In the genomic region with DNA sequence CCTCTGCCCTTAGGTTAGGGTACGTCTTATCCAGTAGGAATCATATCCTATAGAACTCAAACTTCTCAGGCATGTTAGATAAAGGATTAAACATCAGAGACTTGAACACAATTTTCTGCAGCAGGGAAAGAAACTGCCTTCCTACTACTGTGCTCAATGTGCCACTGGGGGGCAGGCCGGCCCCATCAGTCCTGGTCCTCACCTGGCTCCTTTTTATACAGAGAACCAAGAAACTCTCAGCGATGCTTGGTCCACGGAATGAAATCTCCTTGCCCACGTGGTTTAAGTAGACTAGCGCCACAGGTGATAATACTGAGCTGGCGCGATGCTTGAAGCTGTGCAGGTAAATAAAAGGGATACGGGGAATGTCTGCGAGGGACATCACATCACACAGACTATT, we compare ENCODE assay signal across 15 mouse cellular contexts. TPM values are rescaled to one million over a fixed set of nuclear protein-coding genes. Genes with fewer than 3 reads are reported as not detected.
A peak's percentile ranks its signal among the peaks of the same experiment; 100 is the strongest.
DNase-seq lines count a peak whose midpoint lies in the region; ATAC-seq and TF ChIP-seq lines count a peak whose summit lies in the region.
"Had no signal": no experiment of that assay in that cellular context is flagged by ENCODE, and none has a peak within 500 bp of the region (broad histone marks: within the 10 kb centered on the region; RNA-seq: fewer than 3 reads in every experiment).

No protein-coding gene starts in this region.

- no peak for DNase-seq in forebrain, postnatal 0 days
- DNase-seq in lung, embryonic 14.5 days = no peak
- DNase-seq in lung, postnatal 36 days = no peak
- no peak for DNase-seq in lung, postnatal 4 days
- DNase-seq: layer of hippocampus, postnatal 36 days had no signal

- H3K9me3 ChIP-seq in forebrain, postnatal 0 days (ENCODE audit: low read length) = no peaks in the 10 kb centered on the region
- H3K9me3 ChIP-seq in forebrain, embryonic 13.5 days (replicated peaks) = no peaks in the 10 kb centered on the region
- no peaks in the 10 kb centered on the region for H3K9me3 ChIP-seq in lung, embryonic 14.5 days (ENCODE audit: low read depth, low read length)
- no peaks in the 10 kb centered on the region for H3K9me3 ChIP-seq in ES-Bruce4 (replicated peaks; ENCODE audit: control insufficient read depth, insufficient read depth, low read length, poor library complexity, severe bottlenecking)
- H3K9me3 ChIP-seq: heart, embryonic 15.5 days; midbrain, embryonic 13.5 days had no signal

- TF ChIP-seq POLR2A in ES-Bruce4 (IDR thresholded peaks at IDR 0.05; ENCODE audit: insufficient read depth, low read length) = no peak

- no peak overlapping the region for H3K27ac ChIP-seq in forebrain, postnatal 0 days (ENCODE audit: low read depth, low read length)
- H3K27ac ChIP-seq in forebrain, embryonic 13.5 days = no peak overlapping the region
- H3K27ac ChIP-seq in lung, embryonic 14.5 days (ENCODE audit: low read depth) = no peak overlapping the region
- H3K27ac ChIP-seq in ES-Bruce4 (ENCODE audit: insufficient read depth, low read length) = no peak overlapping the region
- H3K27ac ChIP-seq: heart, embryonic 15.5 days; midbrain, embryonic 13.5 days had no signal

- H3K4me2 ChIP-seq in forebrain, postnatal 0 days (ENCODE audit: low read depth) = no peak overlapping the region
- no peak overlapping the region for H3K4me2 ChIP-seq in forebrain, embryonic 13.5 days
- H3K4me2 ChIP-seq in lung, embryonic 14.5 days = no peak overlapping the region
- H3K4me2 ChIP-seq: heart, embryonic 15.5 days; midbrain, embryonic 13.5 days had no signal

- H3K36me3 ChIP-seq in forebrain, postnatal 0 days (ENCODE audit: insufficient read depth) = no peaks in the 10 kb centered on the region
- no peaks in the 10 kb centered on the region for H3K36me3 ChIP-seq in forebrain, embryonic 13.5 days (ENCODE audit: poor library complexity, severe bottlenecking)
- no peaks in the 10 kb centered on the region for H3K36me3 ChIP-seq in lung, embryonic 14.5 days (ENCODE audit: insufficient read depth)
- H3K36me3 ChIP-seq in ES-Bruce4 (ENCODE audit: control insufficient read depth, insufficient read depth, low read length, poor library complexity, severe bottlenecking) = no peaks in the 10 kb centered on the region
- H3K36me3 ChIP-seq: heart, embryonic 15.5 days; midbrain, embryonic 13.5 days had no signal

- H3K27me3 ChIP-seq in forebrain, postnatal 0 days (ENCODE audit: insufficient read depth, low read length) = no peaks in the 10 kb centered on the region
- no peaks in the 10 kb centered on the region for H3K27me3 ChIP-seq in forebrain, embryonic 13.5 days
- no peaks in the 10 kb centered on the region for H3K27me3 ChIP-seq in lung, embryonic 14.5 days (ENCODE audit: insufficient read depth, low read length)
- H3K27me3 ChIP-seq in ES-Bruce4 (ENCODE audit: control insufficient read depth, insufficient read depth, low read length, poor library complexity, severe bottlenecking) = no peaks in the 10 kb centered on the region; the same call in 1 of the 2 replicates
- H3K27me3 ChIP-seq: heart, embryonic 15.5 days; midbrain, embryonic 13.5 days had no signal

- 60% methylated on average over 10 of the region's 10 CpGs for WGBS in forebrain, postnatal 0 days
- 57% methylated on average over 10 of the region's 10 CpGs for WGBS in forebrain, embryonic 13.5 days
- 42% methylated on average over 10 of the region's 10 CpGs for WGBS in lung, embryonic 14.5 days

- no peak for ATAC-seq in forebrain, postnatal 0 days
- no peak for ATAC-seq in forebrain, embryonic 13.5 days
- ATAC-seq in lung, embryonic 14.5 days (ENCODE audit: insufficient read depth) = no peak
- 0 out of 4 replicates have a peak, but pooled peaks have one; percentile 29 to 53 for ATAC-seq in hematopoietic stem cell, adult 5-6 weeks (replicated peaks in 1 of 2; ENCODE audit: insufficient read depth in 1 of 2, low FRiP score in 2 of 2, low TSS enrichment in 1 of 2, low read depth in 1 of 2, poor library complexity in 2 of 2, severe bottlenecking in 2 of 2)
- no peak for ATAC-seq in erythroid progenitor cell, adult 5-6 weeks (replicated peaks; ENCODE audit: low FRiP score, poor library complexity, severe bottlenecking)
- ATAC-seq: intestine, embryonic 16.5 days; midbrain, embryonic 13.5 days had no signal

- no peak overlapping the region for H3K9ac ChIP-seq in forebrain, postnatal 0 days
- H3K9ac ChIP-seq in forebrain, embryonic 13.5 days = no peak overlapping the region
- H3K9ac ChIP-seq in lung, embryonic 14.5 days = no peak overlapping the region
- no peak overlapping the region for H3K9ac ChIP-seq in ES-Bruce4 (ENCODE audit: low read depth, poor library complexity, severe bottlenecking)
- H3K9ac ChIP-seq: heart, embryonic 15.5 days; midbrain, embryonic 13.5 days had no signal

- H3K4me3 ChIP-seq in forebrain, postnatal 0 days (ENCODE audit: low read depth, low read length) = no peak overlapping the region
- no peak overlapping the region for H3K4me3 ChIP-seq in forebrain, embryonic 13.5 days
- no peak overlapping the region for H3K4me3 ChIP-seq in lung, embryonic 14.5 days (ENCODE audit: low read depth, low read length)
- H3K4me3 ChIP-seq in ES-Bruce4 (ENCODE audit: low read depth, low read length) = no peak overlapping the region
- H3K4me3 ChIP-seq: heart, embryonic 15.5 days; midbrain, embryonic 13.5 days had no signal

- TF ChIP-seq CTCF in forebrain, postnatal 0 days (IDR thresholded peaks at IDR 0.05; ENCODE audit: low read depth) = peak; percentile 34
- TF ChIP-seq CTCF in lung, embryonic 14.5 days (IDR thresholded peaks at IDR 0.05; ENCODE audit: low read depth) = peak; percentile 46
- peak; percentile 45 for TF ChIP-seq CTCF in ES-Bruce4 (IDR thresholded peaks at IDR 0.05; ENCODE audit: low read depth, low read length)

- no peak for TF ChIP-seq EP300 in ES-Bruce4 (IDR thresholded peaks at IDR 0.05; ENCODE audit: insufficient read depth, low read depth, low read length)

- H3K4me1 ChIP-seq in forebrain, postnatal 0 days (ENCODE audit: insufficient read depth) = no peaks in the 10 kb centered on the region
- no peaks in the 10 kb centered on the region for H3K4me1 ChIP-seq in forebrain, embryonic 13.5 days
- no peaks in the 10 kb centered on the region for H3K4me1 ChIP-seq in lung, embryonic 14.5 days (ENCODE audit: insufficient read depth)
- H3K4me1 ChIP-seq in ES-Bruce4 (ENCODE audit: control insufficient read depth, insufficient read depth, low read length) = no peaks in the 10 kb centered on the region
- H3K4me1 ChIP-seq: heart, embryonic 15.5 days; midbrain, embryonic 13.5 days had no signal

RNA-seq across cellular contexts. Expression of a gene that starts 26.1 kb away (rescaled TPM):
- 0.62 and 1.4 TPM in 2 replicates for total RNA-seq in forebrain, postnatal 0 days (2014; rRNA removed)
- polyA plus RNA-seq in forebrain, postnatal 0 days (2015; fragmentation: Nextera tagmentation; extraction: Ambion mirVana) = 0.30 TPM in 1 of 2 replicates, not detected in the other
- 0.14 and 0.39 TPM in 2 replicates for polyA plus RNA-seq in forebrain, embryonic 13.5 days (2015; fragmentation: Nextera tagmentation; extraction: Ambion mirVana)
- polyA plus RNA-seq in lung, embryonic 14.5 days (2014; fragmentation: Nextera tagmentation; extraction: Ambion mirVana) = not detected in 2 replicates
- polyA plus RNA-seq in ES-Bruce4 (2011; ENCODE audit: insufficient read depth, insufficient read length, low read depth, missing spikeins) = not detected in 2 replicates
- total RNA-seq in hematopoietic stem cell, adult 5-6 weeks (2017) = not detected in 2 replicates
- not detected in 2 replicates for total RNA-seq in erythroid progenitor cell, adult 5-6 weeks (2015; ENCODE audit: low replicate concordance)
- not detected in 2 replicates for total RNA-seq in erythroid progenitor cell, adult 5-6 weeks (2017; ENCODE audit: low replicate concordance)
- total RNA-seq: layer of hippocampus, postnatal 36 days had no signal
- polyA plus RNA-seq: embryonic facial prominence, embryonic 11.5 days; heart, embryonic 15.5 days; intestine, embryonic 16.5 days; liver, embryonic 16.5 days; stomach, embryonic 16.5 days had no signal

RNA-seq across cellular contexts. Expression of a gene that starts 56.2 kb away (rescaled TPM):
- total RNA-seq in forebrain, postnatal 0 days (2014; rRNA removed) = 11.8 and 13.1 TPM in 2 replicates
- polyA plus RNA-seq in forebrain, postnatal 0 days (2015; fragmentation: Nextera tagmentation; extraction: Ambion mirVana) = 5.4 and 7.2 TPM in 2 replicates
- 2.0 and 2.2 TPM in 2 replicates for polyA plus RNA-seq in forebrain, embryonic 13.5 days (2015; fragmentation: Nextera tagmentation; extraction: Ambion mirVana)
- polyA plus RNA-seq in lung, embryonic 14.5 days (2014; fragmentation: Nextera tagmentation; extraction: Ambion mirVana) = 1.4 and 1.9 TPM in 2 replicates
- 10.9 and 11.3 TPM in 2 replicates for polyA plus RNA-seq in ES-Bruce4 (2011; ENCODE audit: insufficient read depth, insufficient read length, low read depth, missing spikeins)
- total RNA-seq in hematopoietic stem cell, adult 5-6 weeks (2017) = 6.3 and 7.0 TPM in 2 replicates
- total RNA-seq in erythroid progenitor cell, adult 5-6 weeks (2015; ENCODE audit: low replicate concordance) = not detected in 2 replicates
- total RNA-seq in erythroid progenitor cell, adult 5-6 weeks (2017; ENCODE audit: low replicate concordance) = not detected in 2 replicates

Comparison
In these comparisons a context has a peak if more than half of its experiments do, and no peak if none do; other contexts are left out.
1. ATAC-seq: peak in hematopoietic stem cell, adult 5-6 weeks (2 of 2); none in forebrain, postnatal 0 days (single experiment), forebrain, embryonic 13.5 days (single experiment), lung, embryonic 14.5 days (single experiment) and erythroid progenitor cell, adult 5-6 weeks (single experiment).
2. Peak in every context shown above with its lines, with median percentiles within 50 percentile points of each other: CTCF ChIP-seq.